Mouse (Mus musculus) limb, embryonic 11.5 days (tissue): ENCODE measurements at regions not wholly inside any gene's neighbourhood (a gene's known extent, or its start where the extent isn't known, plus 50 kb on each side); places are given as distances from the start of the nearest gene placed in this dataset.

ENCODE experiments used
- ATAC-seq: fragments of 200-750 bp; cut with Nextera tagmentation; 2 replicates; pipeline ENCODE4 v1.8.0; 2017; ENCODE audit warnings: low read depth; ENCODE audit not compliant: insufficient number of reproducible peaks, low FRiP score, low TSS enrichment
- DNase-seq: peaks from one replicate; pipeline ENCODE4 v3.0.0-alpha.2; 2015; ENCODE audit warnings: low spot score
- H3K27ac ChIP-seq: fragments of 300-500 bp; sonication (generic); replicated peaks from 2 replicates; pipeline ENCODE4 v1.5.1; 2014; ENCODE audit warnings: low read depth, mild to moderate bottlenecking, low read length
- H3K27me3 ChIP-seq: fragments of 300-500 bp; sonication (generic); 2 replicates; pipeline ENCODE4 v1.6.1; 2014; ENCODE audit warnings: mild to moderate bottlenecking, low read length, mixed read lengths; ENCODE audit not compliant: control insufficient read depth, insufficient read depth
- H3K36me3 ChIP-seq: fragments of 300-500 bp; sonication (generic); 2 replicates; pipeline ENCODE4 v1.6.1; 2014; ENCODE audit warnings: mild to moderate bottlenecking, low read length, moderate library complexity, mixed read lengths; ENCODE audit not compliant: control insufficient read depth, insufficient read depth
- H3K4me1 ChIP-seq: fragments of 300-500 bp; sonication (generic); 2 replicates; pipeline ENCODE4 v1.6.1; 2014; ENCODE audit warnings: low read length, mixed read lengths; ENCODE audit not compliant: control insufficient read depth, insufficient read depth
- H3K4me2 ChIP-seq: fragments of 300-500 bp; sonication (generic); 2 replicates; pipeline ENCODE4 v1.6.1; 2014; ENCODE audit warnings: low read depth, mild to moderate bottlenecking, moderate library complexity; ENCODE audit not compliant: severe bottlenecking
- H3K4me3 ChIP-seq: fragments of 300-500 bp; sonication (generic); 2 replicates; pipeline ENCODE4 v1.5.1; 2014; ENCODE audit warnings: low read depth, low read length
- H3K9ac ChIP-seq: fragments of 300-500 bp; sonication (generic); 2 replicates; pipeline ENCODE4 v1.6.1; 2014; ENCODE audit warnings: mild to moderate bottlenecking, low read length
- H3K9me3 ChIP-seq: fragments of 300-500 bp; sonication (generic); 2 replicates; pipeline ENCODE4 v1.6.1; 2016; ENCODE audit warnings: low read length; ENCODE audit not compliant: control insufficient read depth
- WGBS: fragments of 180-500 bp; shearing (Covaris S2); extraction: QIAGEN DNeasy Blood & Tissue Kit; methylation state at CpG from one replicate; pipeline ENCODE4 v1.1.7; 2014; 5-methylcytosine and 5-hydroxymethylcytosine counted together

- Histone ChIP-seq H3K9me3 (no peaks in the 10 kb centered on the region), H3K27me3 (no peaks in the 10 kb centered on the region), H3K4me1 (no peaks in the 10 kb centered on the region), H3K36me3 (no peaks in the 10 kb centered on the region), H3K4me3 (no peak overlapping the region), H3K4me2 (no peak overlapping the region), H3K9ac (no peak overlapping the region), H3K27ac (no peak overlapping the region)
- ATAC-seq = no peak
- WGBS = 81% methylated on average over 3 of the region's 3 CpGs
- no peak for DNase-seq
Observed at GRCm38 (mm10) chr9:92882251-92882832, 340.3 kb downstream of the Plod2 start.

GRCm38 (mm10) chr9:92890063-92890462, 348.0 kb downstream of the Plod2 start:
- Histone ChIP-seq H3K27me3 (no peaks in the 10 kb centered on the region), H3K9me3 (no peaks in the 10 kb centered on the region), H3K36me3 (no peaks in the 10 kb centered on the region), H3K4me3 (no peak overlapping the region), H3K4me1 (no peaks in the 10 kb centered on the region), H3K9ac (no peak overlapping the region), H3K4me2 (no peak overlapping the region), H3K27ac (no peak overlapping the region)
- no peak for ATAC-seq
- DNase-seq = no peak

- Histone ChIP-seq H3K4me2 (no peak overlapping the region), H3K4me1 (no peaks in the 10 kb centered on the region), H3K4me3 (no peak overlapping the region), H3K9me3 (no peaks in the 10 kb centered on the region), H3K9ac (no peak overlapping the region), H3K36me3 (no peaks in the 10 kb centered on the region), H3K27me3 (no peaks in the 10 kb centered on the region), H3K27ac (no peak overlapping the region)
- WGBS = 90% methylated on average over 4 of the region's 4 CpGs
- ATAC-seq (no peak), DNase-seq (no peak)
Observed at GRCm38 (mm10) chr9:92899733-92900132, 357.7 kb downstream of the Plod2 start.

- Histone ChIP-seq H3K4me2 (no peak overlapping the region), H3K4me1 (no peaks in the 10 kb centered on the region), H3K36me3 (no peaks in the 10 kb centered on the region), H3K27me3 (no peaks in the 10 kb centered on the region), H3K27ac (no peak overlapping the region), H3K9ac (no peak overlapping the region), H3K9me3 (no peaks in the 10 kb centered on the region), H3K4me3 (no peak overlapping the region)
- DNase-seq (no peak), ATAC-seq (no peak)
Observed at GRCm38 (mm10) chr9:92907102-92907501, 365.1 kb downstream of the Plod2 start.

- ATAC-seq (no peak), DNase-seq (no peak)
- Histone ChIP-seq H3K4me2 (no peak overlapping the region), H3K4me3 (no peak overlapping the region), H3K9me3 (no peaks in the 10 kb centered on the region), H3K4me1 (no peaks in the 10 kb centered on the region), H3K9ac (no peak overlapping the region), H3K27me3 (no peaks in the 10 kb centered on the region), H3K36me3 (no peaks in the 10 kb centered on the region), H3K27ac (no peak overlapping the region)
- WGBS = 97% methylated on average over 1 of the region's 1 CpGs
Observed at GRCm38 (mm10) chr9:92919396-92919795, 377.4 kb downstream of the Plod2 start.

- H3K9ac ChIP-seq = no peak overlapping the region
- no peak overlapping the region for H3K27ac ChIP-seq
- no peaks in the 10 kb centered on the region for H3K36me3 ChIP-seq
- H3K27me3 ChIP-seq = no peaks in the 10 kb centered on the region
- no peak for ATAC-seq
- no peak overlapping the region for H3K4me3 ChIP-seq
- no peak overlapping the region for H3K4me2 ChIP-seq
- 65% methylated on average over 6 of the region's 6 CpGs for WGBS
- H3K9me3 ChIP-seq = no peaks in the 10 kb centered on the region
- no peaks in the 10 kb centered on the region for H3K4me1 ChIP-seq
- no peak for DNase-seq
Observed at GRCm38 (mm10) chr9:92930231-92930966, 388.4 kb downstream of the Plod2 start.

- Histone ChIP-seq H3K27me3 (no peaks in the 10 kb centered on the region), H3K9me3 (peaks cover 2% of the 10 kb centered on the region; the same call in 1 of the 2 replicates), H3K27ac (no peak overlapping the region), H3K4me1 (no peaks in the 10 kb centered on the region), H3K36me3 (no peaks in the 10 kb centered on the region), H3K4me2 (no peak overlapping the region), H3K4me3 (no peak overlapping the region), H3K9ac (no peak overlapping the region)
- WGBS = 91% methylated on average over 1 of the region's 1 CpGs
- ATAC-seq (no peak), DNase-seq (no peak)
Observed at GRCm38 (mm10) chr9:92937802-92938201, 395.8 kb downstream of the Plod2 start.

GRCm38 (mm10) chr9:92950092-92950491, 408.1 kb downstream of the Plod2 start:
- no peak overlapping the region for H3K27ac ChIP-seq
- H3K9ac ChIP-seq = no peak overlapping the region
- H3K4me2 ChIP-seq = no peak overlapping the region
- DNase-seq (no peak), ATAC-seq (no peak)
- H3K4me3 ChIP-seq = no peak overlapping the region
- H3K9me3 ChIP-seq = no peaks in the 10 kb centered on the region
- H3K36me3 ChIP-seq = no peaks in the 10 kb centered on the region
- H3K4me1 ChIP-seq = no peaks in the 10 kb centered on the region
- H3K27me3 ChIP-seq = no peaks in the 10 kb centered on the region

- Histone ChIP-seq H3K9ac (no peak overlapping the region), H3K27ac (no peak overlapping the region), H3K4me3 (no peak overlapping the region), H3K9me3 (no peaks in the 10 kb centered on the region), H3K27me3 (no peaks in the 10 kb centered on the region), H3K4me2 (no peak overlapping the region), H3K36me3 (no peaks in the 10 kb centered on the region), H3K4me1 (no peaks in the 10 kb centered on the region)
- DNase-seq = no peak
- 90% methylated on average over 1 of the region's 1 CpGs for WGBS
- ATAC-seq = no peak
Observed at GRCm38 (mm10) chr9:92963275-92963674, 421.3 kb downstream of the Plod2 start.
